Mouse (Mus musculus) G1E (cell line): ENCODE measurements around the gene Pde10a.

Experiments used
- CTCF ChIP-seq: IDR thresholded peaks from 2 replicates; pipeline ENCODE4 v1.5.1; 2012; ENCODE audit warnings: low read depth, low read length, inconsistent platforms, mixed read lengths
- TAL1 ChIP-seq: conservative IDR thresholded peaks from 2 replicates; pipeline ENCODE4 v1.6.1; 2012; ENCODE audit warnings: low read depth, low read length, inconsistent platforms, mixed read lengths

- TF ChIP-seq CTCF = no peak
- no peak for TF ChIP-seq TAL1
Measured at GRCm38 (mm10) chr17:8525225-8525721, at the start of gene Pde10a.
